Mouse (Mus musculus): ENCODE data around the gene Clec2d.

DNA sequence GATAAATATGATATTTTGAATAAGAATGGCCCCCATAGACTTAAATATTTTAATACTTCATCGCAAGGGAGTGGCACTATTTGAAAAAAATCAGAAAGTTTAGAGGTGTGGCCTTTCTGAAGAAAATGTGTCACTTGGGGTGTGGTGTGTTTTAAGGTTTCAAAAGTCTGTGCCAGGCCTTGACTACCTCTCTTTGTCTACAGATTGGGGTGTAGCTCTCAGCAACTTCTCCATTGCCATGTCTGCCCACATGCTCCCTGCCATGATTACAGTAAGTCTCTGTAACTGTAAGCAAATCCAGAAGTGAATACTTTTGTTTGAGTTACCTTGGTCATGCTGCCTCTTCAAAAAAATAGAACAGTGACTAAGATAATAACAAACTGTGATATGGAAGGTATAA, 16.8 kb upstream of the Clec2d start:
- TF ChIP-seq CTCF (IDR thresholded peaks at IDR 0.05; ENCODE audit: borderline replicate concordance, insufficient read depth, low read depth, low read length) (no peak), POLR2A (IDR thresholded peaks at IDR 0.05; ENCODE audit: borderline replicate concordance, insufficient read depth, low read length) (no peak)

Data from cerebellum, adult 2 months (tissue).